Mouse (Mus musculus) testis, adult 2 months (tissue): Measurements from ENCODE around the gene Ppara. TPM values are rescaled to one million over a fixed set of nuclear protein-coding genes. Genes with fewer than 3 reads are reported as not detected.

Source experiments
- H3K27ac ChIP-seq: fragments of 200-500 bp; 2 replicates; pipeline ENCODE4 v1.5.1; 2012; ENCODE audit warnings: low read depth, low read length; ENCODE audit not compliant: control insufficient read depth, insufficient read depth
- H3K27me3 ChIP-seq: fragments of 200-500 bp; 2 replicates; pipeline ENCODE4 v1.6.1; 2012; ENCODE audit warnings: mild to moderate bottlenecking, low read length, moderate library complexity; ENCODE audit not compliant: control insufficient read depth, insufficient read depth
- H3K36me3 ChIP-seq: fragments of 200-500 bp; 2 replicates; pipeline ENCODE4 v1.6.1; 2012; ENCODE audit warnings: mild to moderate bottlenecking, low read length; ENCODE audit not compliant: control insufficient read depth, insufficient read depth
- H3K4me1 ChIP-seq: fragments of 200-500 bp; 2 replicates; pipeline ENCODE4 v1.6.1; 2012; ENCODE audit warnings: low read length; ENCODE audit not compliant: control insufficient read depth, insufficient read depth
- H3K4me3 ChIP-seq: fragments of 200-500 bp; 2 replicates; pipeline ENCODE4 v1.5.1; 2012; ENCODE audit warnings: low read depth, mild to moderate bottlenecking, low read length, moderate library complexity, mixed read lengths; ENCODE audit not compliant: control insufficient read depth
- CTCF ChIP-seq: fragments of 200-500 bp; IDR thresholded peaks from 2 replicates; pipeline ENCODE4 v1.5.1; 2012; ENCODE audit warnings: low read depth, mild to moderate bottlenecking, inconsistent platforms, low read length, moderate library complexity; ENCODE audit not compliant: control insufficient read depth, insufficient read depth, insufficient replicate concordance
- POLR2A ChIP-seq: fragments of 200-500 bp; IDR thresholded peaks from 2 replicates; pipeline ENCODE4 v1.6.1; 2012; ENCODE audit warnings: low read depth, mild to moderate bottlenecking, inconsistent platforms, low read length, moderate library complexity; ENCODE audit not compliant: control insufficient read depth
- polyA plus RNA-seq: library from polyadenylated mRNA; depleted of rRNA; stranded (reverse); fragments of >200 nt; gene quantifications from 2 replicates; pipeline ENCODE4 v1.2.3, GENCODE M21; 2012

Gene Ppara
- polyA plus RNA-seq, 1 experiment = 0.63 TPM

DNA sequence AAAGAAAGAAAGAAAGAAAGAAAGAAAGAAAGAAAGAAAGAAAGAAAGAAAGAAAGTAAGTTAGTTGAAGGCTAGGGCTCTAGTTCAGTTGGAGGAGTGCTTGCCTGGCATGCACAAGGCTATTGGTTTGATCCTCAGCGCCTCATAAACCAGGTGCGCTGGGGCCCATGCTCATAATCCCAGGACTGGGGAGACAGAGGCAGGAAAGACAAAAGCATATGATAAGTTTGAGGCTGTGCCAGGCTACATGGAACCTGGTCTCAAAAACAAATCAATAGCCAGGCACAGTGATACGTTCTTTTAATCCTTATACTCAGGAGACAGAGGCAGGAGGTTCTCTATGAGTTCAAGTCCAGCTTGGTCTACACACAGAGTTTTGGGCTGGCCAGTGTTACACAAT is 3.6 kb downstream of the Ppara start:
- Histone ChIP-seq H3K4me1 (peaks cover 6% of the 10 kb centered on the region; the same call in 1 of the 2 replicates), H3K27me3 (no peaks in the 10 kb centered on the region), H3K27ac (no peak overlapping the region), H3K4me3 (no peak overlapping the region), H3K36me3 (no peaks in the 10 kb centered on the region)
- TF ChIP-seq CTCF (no peak), POLR2A (no peak)

DNA sequence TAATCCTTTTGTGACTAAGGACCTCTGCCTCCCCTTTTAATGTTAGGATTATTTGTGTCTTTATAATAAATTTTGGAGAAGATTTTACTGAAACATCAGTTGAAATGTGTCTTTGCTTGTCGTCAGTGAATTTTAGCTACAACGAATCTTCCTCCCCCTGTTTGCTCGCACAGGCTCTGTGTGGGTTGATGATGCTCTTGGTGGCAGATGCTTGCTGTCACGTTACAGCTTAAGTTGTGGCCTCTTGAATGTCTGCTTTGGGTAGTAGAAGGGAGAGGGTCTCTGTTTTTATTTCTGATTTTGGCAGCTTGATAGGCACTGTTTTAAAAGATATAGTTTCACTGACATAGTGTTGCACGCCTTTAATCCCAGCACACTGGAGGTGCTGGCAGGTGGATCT is 4.2 kb downstream of the Ppara start:
- Histone ChIP-seq H3K27ac (no peak overlapping the region), H3K27me3 (no peaks in the 10 kb centered on the region), H3K36me3 (no peaks in the 10 kb centered on the region), H3K4me3 (no peak overlapping the region), H3K4me1 (peaks cover 6% of the 10 kb centered on the region; the same call in 1 of the 2 replicates)
- no peak for TF ChIP-seq POLR2A

DNA sequence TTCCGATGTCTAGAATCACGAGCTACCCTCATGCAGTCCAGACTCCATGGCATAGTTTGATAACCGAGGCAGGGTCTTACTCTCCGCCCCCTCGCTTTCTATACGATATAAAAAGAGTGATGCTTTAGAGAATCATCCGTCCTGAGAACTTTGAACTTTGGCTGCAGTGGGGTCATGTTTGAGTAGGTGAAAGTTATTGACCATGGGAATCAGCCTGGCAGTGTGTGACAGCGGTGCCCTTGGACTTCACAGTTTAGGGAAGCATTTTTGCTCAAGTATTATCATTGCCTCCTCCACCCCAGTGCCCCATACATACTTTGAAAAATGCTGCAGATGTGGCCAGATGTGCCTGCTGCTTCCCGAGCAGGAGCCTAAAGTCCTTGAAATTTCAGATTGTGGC is 7.8 kb downstream of the Ppara start:
- Histone ChIP-seq H3K27me3 (no peaks in the 10 kb centered on the region), H3K4me3 (no peak overlapping the region), H3K4me1 (no peaks in the 10 kb centered on the region), H3K36me3 (no peaks in the 10 kb centered on the region), H3K27ac (no peak overlapping the region)
- TF ChIP-seq POLR2A (no peak), CTCF (no peak)

DNA sequence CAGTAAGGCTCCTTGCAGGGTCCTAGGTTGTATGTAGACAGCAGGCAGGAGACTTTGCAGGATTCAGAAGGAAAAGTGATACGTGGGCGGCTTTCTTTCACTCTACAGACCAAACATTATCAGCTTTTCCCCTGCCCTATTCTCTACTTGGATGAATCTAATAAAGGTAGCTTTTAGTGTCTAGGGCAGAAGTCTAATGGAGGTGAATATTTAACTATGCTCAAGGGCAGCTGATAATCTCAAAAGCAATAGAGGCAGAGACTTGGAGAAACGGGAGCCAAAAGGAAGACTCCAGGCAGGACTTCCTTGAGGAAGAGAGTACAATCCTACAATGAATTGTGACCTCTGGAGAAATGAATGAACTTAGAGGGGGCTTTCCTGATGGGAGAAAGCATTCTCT is 9.2 kb downstream of the Ppara start:
- no peak overlapping the region for H3K27ac ChIP-seq
- H3K27me3 ChIP-seq = no peaks in the 10 kb centered on the region
- no peak for TF ChIP-seq POLR2A
- H3K36me3 ChIP-seq = no peaks in the 10 kb centered on the region
- H3K4me3 ChIP-seq = no peak overlapping the region
- no peaks in the 10 kb centered on the region for H3K4me1 ChIP-seq

DNA sequence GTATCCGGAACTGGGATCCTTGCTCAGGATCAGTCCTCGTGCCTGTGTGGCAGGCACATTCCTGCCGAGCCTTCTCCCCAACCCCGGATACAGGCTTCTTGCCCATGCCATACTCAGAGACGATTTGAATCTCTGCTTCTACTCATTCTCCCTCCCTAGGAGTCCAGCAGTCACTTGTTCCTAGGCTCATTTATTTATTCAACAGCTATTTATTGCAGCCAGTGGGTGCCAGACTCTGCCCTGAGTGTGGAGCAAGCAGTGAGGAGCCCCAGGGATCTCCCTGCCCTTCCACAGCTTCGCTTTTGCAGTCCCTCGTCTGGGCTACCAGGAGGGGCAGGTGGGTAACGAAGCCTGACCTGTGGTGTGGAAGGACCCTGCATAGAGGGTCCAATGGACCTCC is 11.4 kb downstream of the Ppara start:
- Histone ChIP-seq H3K27ac (no peak overlapping the region), H3K27me3 (no peaks in the 10 kb centered on the region), H3K4me1 (no peaks in the 10 kb centered on the region), H3K36me3 (no peaks in the 10 kb centered on the region), H3K4me3 (no peak overlapping the region)
- TF ChIP-seq POLR2A = no peak
- no peak for TF ChIP-seq CTCF

DNA sequence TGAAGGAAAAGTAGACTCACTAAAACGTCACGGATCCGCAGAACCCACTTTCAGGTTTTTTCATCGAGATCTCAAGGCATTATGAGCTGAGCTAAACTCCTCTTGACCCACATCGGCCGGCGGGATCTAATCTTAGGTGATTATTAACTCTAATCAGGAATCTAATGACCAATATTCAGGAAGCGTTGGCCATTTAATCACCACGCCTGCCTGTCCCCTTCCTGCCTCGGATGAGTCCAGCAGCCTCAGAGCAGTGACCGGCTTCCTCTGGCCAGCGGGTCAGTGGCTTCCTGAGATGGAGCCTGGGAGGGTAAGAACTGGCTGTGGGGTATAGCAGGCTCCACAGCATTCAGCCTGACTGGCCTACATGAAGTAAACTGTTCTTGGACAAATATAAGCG is 11.9 kb downstream of the Ppara start:
- no peaks in the 10 kb centered on the region for H3K36me3 ChIP-seq
- TF ChIP-seq CTCF (no peak), POLR2A (no peak)
- no peaks in the 10 kb centered on the region for H3K4me1 ChIP-seq
- no peak overlapping the region for H3K27ac ChIP-seq
- H3K4me3 ChIP-seq = no peak overlapping the region
- H3K27me3 ChIP-seq = no peaks in the 10 kb centered on the region

DNA sequence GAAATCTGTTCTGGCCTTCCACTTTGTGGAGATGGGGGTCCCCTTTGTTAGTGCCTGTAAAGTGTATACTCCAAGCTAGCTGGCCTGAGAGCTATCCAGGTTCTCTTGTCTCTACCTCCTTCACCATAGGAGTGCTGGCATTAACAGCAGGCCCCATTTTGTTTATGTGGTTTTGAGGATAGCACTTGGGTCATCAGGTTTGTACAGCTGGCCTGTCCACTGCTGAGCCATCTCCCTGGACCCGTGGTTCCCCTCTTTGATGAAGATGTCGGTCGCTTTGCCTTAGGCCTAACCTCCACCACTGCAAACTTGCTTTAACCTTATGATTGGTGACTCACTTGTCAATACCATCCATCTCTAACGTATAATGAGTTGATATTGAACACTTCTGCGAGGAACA is 13.2 kb downstream of the Ppara start:
- H3K27ac ChIP-seq = no peak overlapping the region

DNA sequence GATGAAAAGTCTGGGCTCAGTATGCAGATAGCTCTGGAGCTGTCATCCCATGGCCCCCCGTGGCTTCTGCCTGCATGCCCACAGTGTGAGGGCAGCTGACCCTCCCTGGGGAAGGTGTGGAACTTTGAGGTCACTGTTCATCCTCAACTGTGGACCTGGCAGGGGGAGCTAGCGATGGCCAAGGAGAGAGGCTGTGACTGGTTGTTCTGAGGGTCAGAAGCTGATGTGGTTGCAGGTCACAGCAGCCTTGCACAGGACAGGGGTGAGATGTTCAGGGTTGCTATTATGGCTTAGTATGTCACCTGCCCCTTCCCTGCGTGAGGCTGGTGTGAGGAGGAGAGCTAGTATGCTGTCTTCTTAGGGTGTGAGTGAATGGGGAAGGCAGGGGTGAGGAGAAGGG is 13.7 kb downstream of the Ppara start:
- no peaks in the 10 kb centered on the region for H3K36me3 ChIP-seq
- H3K27me3 ChIP-seq = no peaks in the 10 kb centered on the region
- no peak overlapping the region for H3K4me3 ChIP-seq
- no peaks in the 10 kb centered on the region for H3K4me1 ChIP-seq
- no peak for TF ChIP-seq POLR2A
- TF ChIP-seq CTCF = no peak
- no peak overlapping the region for H3K27ac ChIP-seq

More for the DNA sequence above, 13.2 kb downstream of the Ppara start:
- Histone ChIP-seq H3K4me1 (no peaks in the 10 kb centered on the region), H3K36me3 (no peaks in the 10 kb centered on the region), H3K4me3 (no peak overlapping the region), H3K27me3 (no peaks in the 10 kb centered on the region)
- TF ChIP-seq CTCF (no peak), POLR2A (no peak)
